Mouse (Mus musculus) stomach, postnatal 0 days (tissue): ENCODE results near the gene Krtap1-4. TPM values are rescaled to one million over a fixed set of nuclear protein-coding genes. Genes with fewer than 3 reads are reported as not detected.

Experiments used
- ATAC-seq: fragments of 200-750 bp; cut with Nextera tagmentation; 2 replicates; pipeline ENCODE4 v1.8.0; 2017; ENCODE audit not compliant: low FRiP score, low TSS enrichment
- DNase-seq: peaks from one replicate; pipeline ENCODE4 v3.0.0-alpha.2; 2016; ENCODE audit warnings: low spot score
- H3K27ac ChIP-seq: fragments of 300-500 bp; sonication (generic); replicated peaks from 2 replicates; pipeline ENCODE4 v1.5.1; 2014; ENCODE audit warnings: mild to moderate bottlenecking, control low read depth
- H3K27me3 ChIP-seq: fragments of 300-500 bp; sonication (generic); 2 replicates; pipeline ENCODE4 v1.6.1; 2014; ENCODE audit warnings: low read length; ENCODE audit not compliant: control insufficient read depth, insufficient read depth
- H3K36me3 ChIP-seq: fragments of 300-500 bp; sonication (generic); 2 replicates; pipeline ENCODE4 v1.6.1; 2014; ENCODE audit warnings: low read length, mixed read lengths; ENCODE audit not compliant: control insufficient read depth, insufficient read depth
- H3K4me1 ChIP-seq: fragments of 300-500 bp; sonication (generic); replicated peaks from 2 replicates; pipeline ENCODE4 v1.6.1; 2014; ENCODE audit warnings: antibody characterized with exemption; ENCODE audit not compliant: control insufficient read depth, insufficient read depth
- H3K4me2 ChIP-seq: fragments of 300-500 bp; sonication (generic); replicated peaks from 2 replicates; pipeline ENCODE4 v1.6.1; 2014; ENCODE audit warnings: low read depth, mild to moderate bottlenecking, control low read depth, moderate library complexity
- H3K4me3 ChIP-seq: fragments of 300-500 bp; sonication (generic); 2 replicates; pipeline ENCODE4 v1.5.1; 2014; ENCODE audit warnings: low read depth, low read length, control low read depth
- H3K9ac ChIP-seq: fragments of 300-500 bp; sonication (generic); 2 replicates; pipeline ENCODE4 v1.6.1; 2014; ENCODE audit warnings: mild to moderate bottlenecking, low read length, control low read depth, mixed read lengths
- H3K9me3 ChIP-seq: fragments of 300-500 bp; sonication (generic); 2 replicates; pipeline ENCODE4 v1.6.1; 2016; ENCODE audit warnings: low read length; ENCODE audit not compliant: control insufficient read depth
- CTCF ChIP-seq: IDR thresholded peaks from 2 replicates; pipeline ENCODE4 v1.5.1; 2016; ENCODE audit warnings: antibody characterized with exemption, low read depth, mild to moderate bottlenecking, moderate library complexity
- EP300 ChIP-seq: optimal IDR thresholded peaks from 2 replicates; pipeline ENCODE3; 2016; ENCODE audit warnings: antibody characterized with exemption
- WGBS: fragments of 180-500 bp; shearing (Covaris S2); extraction: QIAGEN DNeasy Blood & Tissue Kit; methylation state at CpG from one replicate; pipeline ENCODE4 v1.1.7; 2014; 5-methylcytosine and 5-hydroxymethylcytosine counted together
- polyA plus RNA-seq: library from polyadenylated mRNA; unstranded; fragments of >200 nt; fragmentation: Nextera tagmentation; extraction: Ambion mirVana; gene quantifications from 2 replicates; pipeline ENCODE4 v1.2.1, GENCODE M21; 2015

Gene Krtap1-4
- polyA plus RNA-seq, 1 experiment from 2014 or later, result not detected

GRCm38 (mm10) chr11:99559366-99559765 is 24.1 kb downstream of the Krtap1-4 start, which contains the start of gene Gm11939:
Gene Gm11939, minus strand, starts transcription at chr11:99559466.
- WGBS, result 82% methylated on average over 9 of the region's 9 CpGs
- Histone ChIP-seq H3K4me1 (no peaks in the 10 kb centered on the region), H3K4me3 (no peak within 1 kb of the TSS), H3K36me3 (no peaks in the 10 kb centered on the region), H3K9ac (no peak within 1 kb of the TSS), H3K4me2 (no peak within 1 kb of the TSS), H3K9me3 (no peaks in the 10 kb centered on the region), H3K27me3 (no peaks in the 10 kb centered on the region), H3K27ac (no peak within 1 kb of the TSS)
- no peak for TF ChIP-seq EP300
- TF ChIP-seq CTCF, result no peak
- no peak for DNase-seq
- no peak for ATAC-seq

- Histone ChIP-seq H3K27ac (no peak overlapping the region), H3K36me3 (no peaks in the 10 kb centered on the region), H3K27me3 (no peaks in the 10 kb centered on the region), H3K9me3 (no peaks in the 10 kb centered on the region), H3K4me2 (no peak overlapping the region), H3K4me3 (no peak overlapping the region), H3K4me1 (no peaks in the 10 kb centered on the region), H3K9ac (no peak overlapping the region)
- no peak for ATAC-seq
- TF ChIP-seq CTCF (no peak), EP300 (no peak)
- no peak for DNase-seq
- WGBS, result 59% methylated on average over 3 of the region's 3 CpGs
Observed at GRCm38 (mm10) chr11:99557976-99558745, 25.3 kb downstream of the Krtap1-4 start.

GRCm38 (mm10) chr11:99556753-99557152 is 26.7 kb downstream of the Krtap1-4 start, which contains the start of gene Krtap3-2:
Gene Krtap3-2, minus strand, starts transcription at chr11:99556853.
- 79% methylated on average over 2 of the region's 2 CpGs for WGBS

GRCm38 (mm10) chr11:99556195-99556594 is 27.3 kb downstream of the Krtap1-4 start:
- no peak overlapping the region for H3K9ac ChIP-seq
- no peaks in the 10 kb centered on the region for H3K36me3 ChIP-seq
- H3K4me1 ChIP-seq, result no peaks in the 10 kb centered on the region
- DNase-seq (no peak), ATAC-seq (no peak)
- no peak overlapping the region for H3K27ac ChIP-seq
- H3K9me3 ChIP-seq, result no peaks in the 10 kb centered on the region
- H3K27me3 ChIP-seq, result no peaks in the 10 kb centered on the region
- H3K4me2 ChIP-seq, result no peak overlapping the region
- no peak for TF ChIP-seq EP300
- no peak for TF ChIP-seq CTCF
- no peak overlapping the region for H3K4me3 ChIP-seq
- whole genome bisulfite sequencing, result 90% methylated on average over 2 of the region's 2 CpGs

More at GRCm38 (mm10) chr11:99556753-99557152, 26.7 kb downstream of the Krtap1-4 start, which contains the start of gene Krtap3-2:
- H3K36me3 ChIP-seq, result no peaks in the 10 kb centered on the region
- no peak within 1 kb of the TSS for H3K4me3 ChIP-seq
- H3K27me3 ChIP-seq, result no peaks in the 10 kb centered on the region
- no peak within 1 kb of the TSS for H3K4me2 ChIP-seq
- no peak within 1 kb of the TSS for H3K27ac ChIP-seq
- H3K9me3 ChIP-seq, result no peaks in the 10 kb centered on the region
- H3K4me1 ChIP-seq, result no peaks in the 10 kb centered on the region
- TF ChIP-seq EP300 (no peak), CTCF (no peak)
- no peak within 1 kb of the TSS for H3K9ac ChIP-seq
- ATAC-seq, result no peak
- DNase-seq, result no peak

GRCm38 (mm10) chr11:99550765-99551164 is 32.7 kb downstream of the Krtap1-4 start, which contains the start of gene Krtap3-3:
Gene Krtap3-3, minus strand, starts transcription at chr11:99550865.
- Histone ChIP-seq H3K36me3 (no peaks in the 10 kb centered on the region), H3K4me3 (no peak within 1 kb of the TSS), H3K27me3 (no peaks in the 10 kb centered on the region), H3K9me3 (no peaks in the 10 kb centered on the region), H3K27ac (no peak within 1 kb of the TSS), H3K4me2 (no peak within 1 kb of the TSS), H3K9ac (no peak within 1 kb of the TSS), H3K4me1 (no peaks in the 10 kb centered on the region)
- no peak for TF ChIP-seq CTCF
- no peak for TF ChIP-seq EP300
- no peak for ATAC-seq
- 68% methylated on average over 2 of the region's 4 CpGs for WGBS
- no peak for DNase-seq

- ATAC-seq (no peak), DNase-seq (no peak)
- no peak overlapping the region for H3K9ac ChIP-seq
- no peak overlapping the region for H3K4me3 ChIP-seq
- no peaks in the 10 kb centered on the region for H3K9me3 ChIP-seq
- no peak overlapping the region for H3K4me2 ChIP-seq
- H3K27me3 ChIP-seq, result no peaks in the 10 kb centered on the region
- TF ChIP-seq EP300, result no peak
- peak; percentile 31; the same call in 1 of the 2 replicates for TF ChIP-seq CTCF
- no peaks in the 10 kb centered on the region for H3K4me1 ChIP-seq
- no peaks in the 10 kb centered on the region for H3K36me3 ChIP-seq
- H3K27ac ChIP-seq, result no peak overlapping the region
Observed at GRCm38 (mm10) chr11:99547892-99548291, 35.6 kb downstream of the Krtap1-4 start.
